Mouse (Mus musculus) lung, postnatal 36 days (tissue): ENCODE data around the gene Pla2g5.
A peak's percentile ranks its signal among the peaks of the same experiment; 100 is the strongest.
"Not testable (repeated sequence)": the region's sequence is repeated elsewhere in the genome, so short reads cannot be mapped to it uniquely, and the experiment has no call there.

Experiments
- DNase-seq: peaks from one replicate; pipeline ENCODE4 v3.0.0; 2022; ENCODE audit warnings: mixed read lengths

Gene Pla2g5

GRCm38 (mm10) chr4:138863344-138863998, at the start of gene Pla2g5:
Gene Pla2g5 (minus strand): TSS chr4:138863482.
- DNase-seq = no peak

GRCm38 (mm10) chr4:138905624-138906337, 42.5 kb upstream of the Pla2g5 start:
- DNase-seq = no peak

GRCm38 (mm10) chr4:138899361-138899760, 36.1 kb upstream of the Pla2g5 start:
- no peak for DNase-seq

GRCm38 (mm10) chr4:138893789-138894188, 30.5 kb upstream of the Pla2g5 start:
- DNase-seq = not testable (repeated sequence)

GRCm38 (mm10) chr4:138892655-138893054, 29.4 kb upstream of the Pla2g5 start:
- DNase-seq = peak; percentile 71

GRCm38 (mm10) chr4:138889635-138890034, 26.4 kb upstream of the Pla2g5 start:
- no peak for DNase-seq

- DNase-seq = no peak
These were observed 25.9 kb upstream of the Pla2g5 start for GRCm38 (mm10) chr4:138889165-138889564.

- DNase-seq = peak; percentile 93
These were observed 21.0 kb upstream of the Pla2g5 start for GRCm38 (mm10) chr4:138884261-138884660.

- DNase-seq = peak; percentile 39
These were observed 18.9 kb upstream of the Pla2g5 start for GRCm38 (mm10) chr4:138882179-138882578.

- peak; percentile 46 for DNase-seq
These were observed 17.7 kb upstream of the Pla2g5 start for GRCm38 (mm10) chr4:138880811-138881584.

- no peak for DNase-seq
These were observed 16.5 kb upstream of the Pla2g5 start for GRCm38 (mm10) chr4:138879808-138880207.

GRCm38 (mm10) chr4:138878783-138879182, 15.5 kb upstream of the Pla2g5 start:
- peak; percentile 37 for DNase-seq

GRCm38 (mm10) chr4:138877731-138878130, 14.4 kb upstream of the Pla2g5 start, which contains the start of gene Pla2g2e:
Gene Pla2g2e (plus strand): TSS chr4:138877942.
- peak; percentile 26 for DNase-seq

GRCm38 (mm10) chr4:138875986-138876385, 12.7 kb upstream of the Pla2g5 start:
- no peak for DNase-seq

- DNase-seq = not testable (repeated sequence)
These were observed 12.0 kb upstream of the Pla2g5 start for GRCm38 (mm10) chr4:138875275-138875674.

GRCm38 (mm10) chr4:138873864-138874263, 10.6 kb upstream of the Pla2g5 start, which contains the start of gene Gm13030:
Gene Gm13030 (minus strand): TSS chr4:138873964.
- no peak for DNase-seq

- DNase-seq = no peak
These were observed 5.4 kb upstream of the Pla2g5 start for GRCm38 (mm10) chr4:138868666-138869065.

- DNase-seq = peak; percentile 93
These were observed 3.1 kb upstream of the Pla2g5 start for GRCm38 (mm10) chr4:138866413-138866812.

- no peak for DNase-seq
These were observed 2.7 kb upstream of the Pla2g5 start for GRCm38 (mm10) chr4:138865991-138866390.

GRCm38 (mm10) chr4:138865092-138865491, 1.8 kb upstream of the Pla2g5 start:
- DNase-seq = no peak

GRCm38 (mm10) chr4:138859728-138860127, 3.6 kb downstream of the Pla2g5 start:
- peak; percentile 82 for DNase-seq

- no peak for DNase-seq
These were observed 4.0 kb downstream of the Pla2g5 start for GRCm38 (mm10) chr4:138859245-138859644.

- no peak for DNase-seq
These were observed 4.8 kb downstream of the Pla2g5 start for GRCm38 (mm10) chr4:138858446-138858845.
